Mouse (Mus musculus): ENCODE data around the gene Olfr70.
A peak's percentile ranks its signal among the peaks of the same experiment; 100 is the strongest.

Gene Olfr70

DNA sequence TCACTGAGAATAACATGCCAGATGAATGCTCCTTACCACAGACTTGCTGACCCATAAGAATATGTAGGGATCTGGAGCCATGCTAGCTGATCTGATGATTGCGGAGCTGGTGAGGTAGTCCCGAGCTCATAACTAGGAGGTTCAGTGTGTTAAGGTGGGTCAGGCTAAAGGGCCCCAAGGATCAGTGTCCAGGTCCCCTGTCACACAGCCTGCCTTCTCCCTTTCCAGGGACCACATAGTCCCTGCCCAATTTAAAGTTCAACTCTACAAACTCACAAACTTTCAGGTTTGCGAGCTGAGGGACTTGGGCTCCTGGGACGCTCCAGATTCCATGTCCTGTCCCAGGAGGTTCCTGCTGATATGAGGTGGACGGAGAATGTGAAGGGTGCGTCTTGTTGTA, at the start of gene Olfr70:
Gene Olfr70 (minus strand): TSS at position 101 of the 400 bp plus-strand sequence.
- no peak for DNase-seq (ENCODE audit: low read depth, low spot score)

DNA sequence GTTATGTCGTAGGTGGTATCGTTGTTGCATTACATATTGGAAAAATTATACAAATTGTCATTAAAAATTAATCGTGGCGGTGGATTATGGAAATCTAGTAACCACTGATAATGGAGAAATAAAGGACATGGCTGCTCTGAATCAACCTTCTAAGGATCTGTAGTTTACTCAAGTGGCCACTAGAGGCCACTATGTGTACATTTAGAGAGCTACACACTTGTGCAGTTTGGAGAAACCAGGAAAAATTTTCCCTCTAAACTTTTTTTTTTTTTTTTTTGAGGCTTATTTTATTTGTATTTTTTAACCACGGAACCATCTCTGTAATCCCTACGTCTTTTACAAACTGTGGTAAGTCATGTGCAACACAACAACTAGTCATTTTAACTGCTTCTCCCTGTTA, 44.6 kb upstream of the Olfr70 start:
- peak; percentile 54 for DNase-seq (ENCODE audit: low read depth, low spot score)

DNA sequence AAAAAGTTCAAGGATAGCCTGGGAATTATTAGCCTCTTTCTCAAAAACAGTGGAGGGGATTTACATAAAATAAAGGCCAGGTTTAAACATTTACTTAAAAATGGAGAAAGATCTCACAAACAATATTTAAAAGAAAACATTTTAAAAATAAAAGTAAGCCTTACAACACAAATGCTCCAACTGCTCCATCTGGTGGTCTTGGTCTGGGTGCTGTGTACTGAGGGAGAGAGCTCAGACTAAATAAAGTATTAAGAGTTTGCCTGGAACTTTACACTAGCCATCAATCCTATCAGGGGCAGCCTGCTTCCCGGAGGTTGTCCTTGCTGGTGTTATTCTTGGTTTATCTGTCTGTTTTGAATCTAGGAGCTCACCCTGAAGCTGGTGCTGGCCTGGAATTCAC, 42.5 kb upstream of the Olfr70 start:
- DNase-seq (ENCODE audit: low read depth, low spot score), result no peak

DNA sequence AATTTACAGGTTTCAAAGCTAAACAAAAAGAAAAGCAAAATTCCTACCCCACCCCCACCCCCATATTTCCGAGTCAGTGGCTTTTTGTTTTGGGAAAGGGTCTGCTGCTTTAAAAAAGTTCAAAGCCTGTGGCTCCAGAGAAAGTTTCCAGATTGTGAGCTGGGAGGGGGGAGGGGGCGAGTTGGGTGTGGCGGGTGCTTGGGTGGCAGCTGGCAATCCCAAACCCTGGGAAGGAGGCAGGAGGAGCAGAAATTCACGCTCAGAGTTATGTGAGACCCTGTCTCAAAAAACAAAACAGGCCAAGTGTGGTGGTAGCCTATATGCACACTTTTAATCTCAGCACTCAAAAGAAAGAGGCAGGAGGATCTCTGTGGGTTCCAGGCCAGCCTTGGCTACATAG, 42.0 kb upstream of the Olfr70 start:
- DNase-seq (ENCODE audit: low read depth, low spot score), result no peak

DNA sequence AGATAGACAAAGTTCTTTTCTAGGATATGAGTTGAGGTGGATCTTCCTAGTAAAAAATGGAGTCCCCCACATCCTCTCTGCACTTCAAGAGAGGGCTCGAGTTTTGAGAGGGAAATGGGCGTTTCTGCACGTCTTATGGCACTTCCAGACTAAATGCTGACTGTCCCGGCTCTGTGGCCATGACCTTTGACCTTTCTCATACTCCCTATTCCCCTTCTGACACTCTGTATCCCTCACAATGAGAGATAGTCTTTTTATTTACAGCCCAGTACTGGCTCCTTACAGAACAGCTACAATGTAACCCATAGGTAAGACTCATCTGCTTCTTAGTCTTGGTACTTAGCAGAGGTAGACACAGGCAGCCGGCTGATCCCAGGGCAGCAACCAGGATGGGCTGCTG, 40.9 kb upstream of the Olfr70 start:
- DNase-seq (ENCODE audit: low read depth, low spot score), result no peak

DNA sequence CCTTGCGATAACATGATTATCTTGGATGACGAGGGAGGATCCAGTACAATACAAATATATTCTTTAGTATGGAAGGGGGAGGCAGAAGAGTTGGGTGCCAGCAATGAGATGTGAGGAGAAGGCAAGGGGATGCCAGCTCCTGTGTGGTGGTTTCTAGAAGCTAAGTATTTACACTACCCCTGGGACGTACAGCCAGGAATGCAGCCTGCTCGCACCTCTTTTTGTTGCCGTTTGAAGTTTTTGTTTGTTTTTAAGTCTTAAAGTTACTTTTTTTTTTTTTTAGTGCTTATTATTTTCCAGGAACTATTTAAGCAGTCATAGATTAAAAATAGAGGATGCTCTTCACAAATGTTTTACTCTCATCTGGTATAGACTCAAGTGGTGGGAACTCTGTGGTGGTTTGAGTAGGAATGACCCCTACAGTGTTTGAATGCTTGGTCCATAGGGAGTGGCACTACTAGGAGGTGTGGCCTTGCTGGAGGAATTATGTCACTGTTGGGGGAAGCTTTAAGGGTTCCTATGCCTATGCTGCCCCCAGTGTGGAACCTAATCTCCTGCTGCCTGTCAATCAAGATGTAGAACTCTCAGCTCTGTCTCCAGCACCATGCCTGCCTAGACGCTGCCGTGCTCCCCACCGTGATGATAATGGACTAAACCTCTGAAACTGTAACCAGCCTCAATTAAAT, 38.5 kb upstream of the Olfr70 start:
- DNase-seq (ENCODE audit: low read depth, low spot score), result no peak

DNA sequence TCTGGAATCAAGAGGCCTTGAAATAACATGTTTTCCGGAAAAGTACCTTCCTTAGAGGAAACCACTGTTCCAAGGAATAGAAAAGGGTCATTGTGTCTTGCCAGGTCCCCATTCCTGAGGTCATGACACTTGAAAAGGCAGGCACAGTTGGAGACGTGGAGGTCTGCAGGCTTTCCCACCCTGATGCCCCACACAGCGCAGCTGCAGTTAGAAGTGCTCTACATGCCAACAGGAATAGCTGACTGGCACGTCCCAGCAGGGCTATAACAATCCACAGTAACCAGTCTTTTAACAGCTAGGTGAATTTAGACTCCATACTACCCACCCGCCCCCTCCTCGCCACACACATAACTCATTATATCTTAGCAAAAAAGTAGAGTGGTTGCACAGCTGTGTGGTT, 36.5 kb upstream of the Olfr70 start:
- DNase-seq (ENCODE audit: low read depth, low spot score), result no peak

DNA sequence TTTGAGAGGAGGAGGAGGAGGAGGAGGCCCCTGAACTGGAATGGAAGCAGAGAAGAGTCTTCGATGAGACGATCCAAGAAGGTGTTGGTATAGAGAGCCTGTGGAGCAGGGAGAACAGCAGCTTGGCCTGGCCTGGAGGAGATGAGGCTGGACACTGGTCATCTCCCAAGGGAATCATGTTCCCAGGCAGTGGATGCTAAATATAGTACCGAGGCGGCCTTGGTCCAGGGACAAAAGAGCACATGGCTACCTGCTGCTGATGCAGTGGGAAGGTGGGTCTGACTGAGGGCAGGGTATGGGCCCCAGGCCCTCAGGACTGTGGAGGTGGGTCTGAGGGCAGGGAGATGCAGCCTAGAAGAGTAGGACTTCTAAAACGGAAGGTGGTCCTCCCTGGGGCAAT, 32.6 kb upstream of the Olfr70 start:
- DNase-seq (ENCODE audit: low read depth, low spot score), result no peak

DNA sequence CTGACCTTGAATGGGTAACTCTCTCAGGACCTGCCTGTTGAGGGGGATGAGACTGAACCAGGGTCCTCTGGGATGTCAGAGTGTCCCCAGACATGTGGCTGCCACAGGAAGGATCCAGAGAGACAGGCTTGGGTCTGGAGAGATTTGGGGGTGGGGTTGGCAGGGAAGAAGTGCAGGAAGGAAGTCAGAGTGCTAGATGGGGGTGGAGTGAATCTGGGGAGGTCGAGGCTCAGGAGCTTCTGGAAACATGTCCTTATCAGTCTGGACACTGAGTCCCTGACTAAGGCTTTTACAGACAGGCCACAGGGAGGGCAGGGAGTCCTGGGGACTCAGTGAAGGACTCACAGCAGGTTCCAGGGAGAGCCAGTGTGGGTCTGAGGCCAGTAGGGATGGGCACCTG, 31.6 kb upstream of the Olfr70 start:
- no peak for DNase-seq (ENCODE audit: low read depth, low spot score)

DNA sequence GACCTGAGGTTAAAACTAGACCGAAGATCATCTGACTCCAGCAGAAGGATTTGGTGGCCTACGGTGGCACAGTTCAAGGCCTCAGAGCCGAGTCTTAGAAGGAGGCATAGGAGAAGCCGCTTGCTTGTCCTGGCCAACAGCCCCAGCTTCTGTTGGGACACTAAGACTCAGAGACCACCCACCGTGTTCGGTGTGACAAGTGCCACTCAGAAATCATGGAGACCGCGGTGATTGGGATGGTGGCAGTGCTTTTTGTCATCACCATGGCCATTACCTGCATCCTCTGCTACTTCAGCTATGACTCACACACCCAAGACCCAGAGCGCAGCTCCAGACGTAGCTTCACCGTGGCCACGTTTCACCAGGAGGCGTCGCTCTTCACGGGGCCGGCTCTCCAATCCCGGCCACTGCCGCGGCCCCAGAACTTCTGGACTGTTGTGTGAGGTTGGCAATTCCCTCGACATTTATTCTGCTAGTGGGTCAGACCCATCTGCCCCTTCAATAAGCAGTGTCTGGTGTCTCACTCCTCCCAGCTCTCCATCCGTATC, 30.2 kb upstream of the Olfr70 start:
- no peak for DNase-seq (ENCODE audit: low read depth, low spot score)

DNA sequence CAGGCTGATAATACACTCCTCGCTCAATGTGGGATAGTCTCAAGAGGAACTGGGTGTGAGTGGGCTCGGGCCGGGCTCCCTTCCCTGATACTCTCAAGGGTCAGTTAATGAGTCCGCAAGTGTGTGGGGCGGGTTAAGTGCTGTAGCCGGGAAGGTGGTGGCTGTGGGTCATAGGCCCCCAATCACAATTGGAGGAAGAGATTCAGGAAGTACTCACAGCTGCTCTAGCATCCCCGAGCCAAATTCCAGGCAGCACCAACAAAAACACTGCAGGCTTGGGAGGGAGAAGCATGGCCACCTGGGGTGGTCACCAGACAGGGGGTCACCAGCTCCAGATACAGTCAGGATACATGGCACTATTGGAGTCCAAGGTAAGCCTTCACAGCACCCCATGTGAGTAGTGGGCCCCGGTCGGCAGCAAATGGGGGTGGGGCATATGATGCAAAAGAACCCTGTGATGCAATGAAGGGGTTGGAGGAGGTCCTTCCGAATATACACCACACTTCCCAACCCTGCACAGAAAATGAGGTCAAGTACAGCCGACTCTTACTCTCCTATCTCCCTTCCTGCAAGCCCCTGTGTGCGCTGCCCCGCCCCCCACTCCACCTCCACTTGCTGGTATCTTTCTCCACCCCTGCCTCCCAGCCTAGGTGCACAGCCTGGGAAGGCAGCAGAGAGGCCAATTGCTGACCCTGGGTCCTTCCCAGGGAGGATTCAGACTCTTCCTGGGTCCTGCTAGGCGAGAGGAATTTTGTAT, 29.4 kb upstream of the Olfr70 start, which contains the start of gene Spaar:
Gene Spaar (plus strand): TSS at position 241 of the 757 bp plus-strand sequence.
- no peak for DNase-seq (ENCODE audit: low read depth, low spot score)

DNA sequence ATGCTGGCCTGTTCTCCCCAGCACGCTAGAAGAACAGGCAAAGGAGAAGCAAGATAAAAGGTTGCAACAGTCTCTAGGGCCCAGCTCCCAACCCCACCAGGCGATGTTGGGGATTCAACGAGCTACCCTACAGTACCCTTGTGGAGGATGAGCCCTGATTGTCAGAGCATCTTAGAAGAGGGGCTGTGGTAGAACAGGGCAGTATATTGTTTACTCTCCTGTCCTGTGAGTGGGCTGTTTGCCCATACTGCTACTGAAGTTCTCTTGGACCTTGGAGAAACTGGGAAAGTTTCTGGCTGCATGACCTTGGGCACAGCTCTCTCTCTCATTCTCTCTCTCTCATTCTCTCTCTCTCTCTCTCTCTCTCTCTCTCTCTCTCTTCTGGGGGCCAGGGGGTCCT, 28.5 kb upstream of the Olfr70 start:
- DNase-seq (ENCODE audit: low read depth, low spot score), result no peak

DNA sequence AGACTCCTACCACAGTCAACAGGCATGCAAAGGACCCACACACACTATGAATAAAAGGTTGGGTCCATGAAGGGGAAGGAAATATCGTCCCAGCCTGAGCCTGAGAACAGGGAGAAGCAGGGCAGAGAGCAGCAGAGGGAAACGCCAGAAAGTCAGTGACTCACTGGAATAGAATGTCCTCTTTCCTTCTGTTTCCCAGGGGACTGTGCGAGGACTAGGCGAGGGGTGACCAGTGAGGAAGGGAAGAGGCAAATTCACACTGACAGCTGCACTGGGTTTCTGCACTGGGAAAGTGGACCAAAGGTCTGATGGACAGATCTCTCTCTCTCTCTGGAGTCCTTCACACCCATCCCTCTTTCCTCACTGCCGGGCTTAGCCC, 28.0 kb upstream of the Olfr70 start:
- no peak for DNase-seq (ENCODE audit: low read depth, low spot score)

DNA sequence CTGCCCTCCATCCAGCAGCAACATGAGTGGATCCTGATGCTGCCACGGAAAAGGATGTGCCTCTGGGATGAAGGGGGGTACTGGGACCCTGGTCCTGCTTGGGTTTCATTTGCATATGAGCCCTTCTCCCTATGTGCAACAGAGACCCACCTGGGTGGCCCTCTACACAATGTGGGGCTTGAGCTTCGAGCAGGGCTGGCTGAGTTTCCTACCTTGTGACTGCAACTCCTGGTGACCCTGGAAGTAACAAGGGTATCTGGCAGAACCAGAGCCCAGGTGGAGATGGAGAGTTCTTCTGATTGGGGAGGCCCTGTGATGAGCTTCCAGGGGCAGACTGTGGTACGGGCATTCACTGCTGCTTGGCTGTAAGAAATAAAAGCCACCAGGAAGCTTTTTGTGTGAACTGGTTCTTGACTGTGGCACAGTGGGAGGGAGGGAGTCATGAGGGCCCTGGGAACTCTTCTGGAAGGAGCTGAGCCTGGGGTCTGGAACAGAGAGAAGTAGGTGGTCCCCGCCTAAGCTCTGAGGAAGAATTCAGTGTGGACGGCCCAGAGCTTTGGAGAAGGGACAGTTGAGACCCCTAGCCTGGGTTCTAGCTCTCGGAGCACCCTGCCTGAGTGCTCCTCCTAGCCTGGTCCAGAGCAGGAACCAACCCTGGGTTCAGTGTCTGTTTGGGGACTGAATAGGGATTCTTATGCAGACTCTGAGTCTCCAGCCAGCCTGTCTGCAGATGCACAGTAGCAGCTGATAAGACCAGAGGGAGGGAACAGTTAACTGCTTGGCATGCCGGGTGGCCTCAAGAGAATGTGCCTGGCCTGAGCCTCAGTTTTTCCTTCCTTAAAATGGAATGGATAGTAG, 27.3 kb upstream of the Olfr70 start:
- DNase-seq (ENCODE audit: low read depth, low spot score), result no peak

DNA sequence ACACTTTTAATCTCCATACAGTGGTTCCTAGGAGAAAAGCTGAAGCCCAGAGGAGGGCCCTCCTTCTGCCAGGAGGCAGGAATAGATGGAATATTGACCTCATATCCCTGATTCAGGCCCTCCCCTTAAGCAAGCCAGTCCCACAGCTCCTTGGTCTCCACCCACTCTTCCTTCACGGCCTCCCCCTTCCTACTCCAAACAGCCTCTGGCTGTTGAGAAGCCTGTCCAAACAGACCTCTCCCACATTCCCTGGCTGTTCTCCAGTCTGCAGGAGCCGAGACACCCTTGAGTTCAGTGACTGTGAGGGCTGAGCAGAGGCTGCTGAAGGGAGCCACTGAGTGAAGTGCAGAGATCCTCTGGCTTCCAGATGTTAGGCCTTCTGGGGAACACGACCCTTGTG, 26.4 kb upstream of the Olfr70 start, which contains the start of gene Hrct1:
Gene Hrct1 (plus strand): TSS at position 194 of the 400 bp plus-strand sequence.
- DNase-seq (ENCODE audit: low read depth, low spot score), result peak; percentile 43

DNA sequence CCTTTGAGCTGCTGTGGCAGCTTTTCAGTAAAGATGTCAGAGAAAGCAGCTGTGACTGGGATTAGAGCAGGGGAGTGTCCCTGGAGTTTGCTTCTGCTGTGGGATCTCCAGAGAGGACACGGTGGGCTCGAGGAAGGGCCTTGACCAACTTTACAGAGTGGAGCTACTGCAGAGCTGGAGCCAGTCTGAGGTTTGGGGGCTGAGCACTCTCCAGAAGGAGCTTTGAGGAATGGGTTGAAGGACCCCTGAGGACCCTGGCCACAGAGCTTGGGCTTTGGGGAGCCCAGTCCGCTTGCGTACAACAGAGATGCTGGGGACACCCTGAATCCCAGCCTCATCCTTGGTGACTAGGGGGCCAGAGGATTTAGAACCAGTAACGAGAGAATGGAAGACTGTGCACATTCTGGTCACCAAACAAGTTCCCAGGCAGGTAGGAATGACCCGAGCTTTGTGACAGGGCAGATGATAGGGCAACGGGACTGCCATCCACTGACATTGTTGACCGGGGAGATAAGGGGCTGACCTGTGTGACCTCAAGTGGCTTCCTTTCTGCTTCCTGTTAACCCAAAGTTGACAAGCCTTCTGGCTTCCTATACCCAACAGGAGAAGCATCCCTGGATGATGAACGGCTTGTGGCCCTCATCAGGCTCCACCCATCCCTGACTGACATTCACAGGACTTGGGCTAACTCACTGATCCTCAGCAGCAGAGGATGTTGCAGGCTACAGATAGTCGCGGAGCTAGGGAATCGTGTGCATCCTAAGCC, 25.8 kb upstream of the Olfr70 start:
- no peak for DNase-seq (ENCODE audit: low read depth, low spot score)

DNA sequence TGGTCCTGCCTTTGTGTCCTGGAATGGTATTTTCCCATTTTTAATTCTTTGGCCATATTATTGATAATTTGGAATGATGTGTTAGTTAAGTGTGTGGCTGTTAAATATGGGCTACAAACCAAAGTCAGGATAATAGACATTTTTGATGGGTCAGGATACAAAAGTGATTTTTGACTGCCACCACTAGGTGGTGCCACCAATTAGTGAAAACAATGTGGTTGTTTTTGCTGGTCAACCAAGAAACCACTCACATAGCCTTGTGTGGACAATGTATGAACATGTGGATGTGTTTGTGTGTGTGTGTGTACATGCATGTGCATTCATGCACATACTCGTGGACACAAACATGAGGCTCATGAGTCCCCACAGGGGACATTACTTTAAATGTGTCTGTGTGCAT, 24.2 kb upstream of the Olfr70 start:
- DNase-seq (ENCODE audit: low read depth, low spot score), result peak; percentile 38

DNA sequence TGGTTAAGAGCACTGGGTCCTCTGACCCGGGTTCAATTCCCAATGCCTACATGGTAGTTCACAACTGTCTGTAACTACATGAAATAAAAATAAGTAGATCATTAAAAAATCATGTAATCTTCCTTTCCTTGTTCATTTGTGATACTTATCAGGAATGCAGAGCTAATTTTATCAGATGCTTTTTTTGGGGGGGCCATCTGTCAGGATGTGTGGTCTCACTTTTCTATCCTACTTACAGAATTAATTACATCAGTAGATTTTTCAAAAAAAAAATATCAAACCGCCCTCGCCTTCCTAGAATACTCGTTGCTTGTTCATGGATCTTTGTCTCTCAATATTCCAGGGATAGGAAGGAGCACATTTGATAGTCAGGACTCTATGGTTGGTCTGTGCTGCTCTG, 21.6 kb upstream of the Olfr70 start:
- peak; percentile 42 for DNase-seq (ENCODE audit: low read depth, low spot score)

DNA sequence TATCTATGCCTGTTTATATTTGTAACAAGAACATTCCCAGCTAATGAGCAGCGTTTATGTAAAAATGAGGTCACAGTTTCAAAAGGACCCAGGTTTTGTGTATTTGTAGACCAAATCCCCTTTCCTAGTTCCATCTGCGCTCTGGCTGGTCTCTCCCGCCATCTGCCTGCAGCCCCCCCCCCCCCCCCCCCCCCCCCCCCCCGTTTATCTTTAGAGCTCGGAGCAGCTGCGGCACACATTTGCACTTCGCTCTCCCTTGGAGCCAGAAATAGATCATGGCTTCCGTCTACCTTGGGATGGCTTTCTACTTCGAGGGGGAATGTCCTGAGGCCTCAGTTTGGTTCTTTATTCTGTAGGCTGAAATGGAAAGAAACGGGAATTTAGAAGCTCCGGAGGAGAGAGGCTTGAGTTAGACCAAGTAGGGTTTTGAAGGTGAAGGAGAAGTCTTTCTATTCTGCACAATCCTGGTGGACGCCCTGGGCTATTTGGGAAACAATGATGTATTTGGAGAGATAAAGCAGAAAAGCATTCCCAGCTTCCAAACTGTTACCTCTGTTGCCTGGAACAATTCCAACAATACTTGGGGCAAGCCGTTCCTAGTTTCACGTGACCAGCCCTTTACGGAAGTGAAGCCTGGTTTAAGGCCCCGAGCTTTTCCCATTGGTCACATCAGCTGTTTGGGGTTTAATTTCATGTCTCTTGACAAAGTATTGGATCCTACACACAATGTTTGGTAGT, 20.1 kb upstream of the Olfr70 start:
- peak; percentile 61 for DNase-seq (ENCODE audit: low read depth, low spot score)

DNA sequence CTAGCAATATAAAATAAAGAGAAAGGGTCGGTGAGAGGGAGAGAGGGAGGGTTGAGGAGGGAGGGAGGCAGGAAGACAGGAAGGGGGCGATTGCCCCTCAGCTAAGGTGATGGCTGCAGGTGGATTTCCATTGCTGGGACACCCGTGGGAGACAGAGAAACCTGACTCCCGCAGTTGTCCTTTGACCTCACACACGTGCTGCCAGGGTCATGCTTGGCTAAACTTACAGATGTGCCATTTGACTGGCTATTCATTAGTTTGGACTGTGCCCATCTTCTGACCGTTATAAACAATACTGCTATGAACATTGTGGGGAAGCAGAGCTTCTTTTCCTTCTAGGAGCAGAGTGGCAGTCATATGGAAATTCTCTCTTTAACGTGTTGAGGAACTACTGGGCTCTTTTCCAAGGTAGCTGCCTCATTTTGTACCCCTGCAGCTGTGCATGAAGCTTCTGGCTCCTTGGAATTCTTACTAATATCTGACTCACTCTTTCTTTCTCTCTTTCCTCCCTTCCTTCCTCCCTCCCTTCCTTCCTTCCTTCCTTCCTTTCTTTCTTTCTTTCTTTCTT, 13.1 kb upstream of the Olfr70 start:
- peak; percentile 71 for DNase-seq (ENCODE audit: low read depth, low spot score)

Measured in brain, adult 2 months (tissue).